ENCODE assay signal across 10 mouse cellular contexts in genomic region chr19:45816727-45817126, GRCm38 (mm10). TPM values are rescaled to one million over a fixed set of nuclear protein-coding genes. Genes with fewer than 3 reads are reported as not detected.
DNase-seq lines count a peak whose midpoint lies in the region; ATAC-seq and TF ChIP-seq lines count a peak whose summit lies in the region.
"Had no signal": no experiment of that assay in that cellular context is flagged by ENCODE, and none has a peak within 500 bp of the region (broad histone marks: within the 10 kb centered on the region; RNA-seq: fewer than 3 reads in every experiment).

No protein-coding gene starts in this region.

- WGBS in heart, embryonic 15.5 days, result 36% methylated on average over 8 of the region's 8 CpGs
- WGBS in forebrain, postnatal 0 days, result 24% methylated on average over 8 of the region's 8 CpGs
- WGBS in kidney, adult 2 months, result 21% methylated on average over 8 of the region's 8 CpGs
- WGBS in midbrain, embryonic 13.5 days, result 10% methylated on average over 8 of the region's 8 CpGs

- H3K27ac ChIP-seq in heart, embryonic 15.5 days, result no peak overlapping the region
- H3K27ac ChIP-seq in forebrain, postnatal 0 days (ENCODE audit: low read depth, low read length), result no peak overlapping the region
- peak overlapping the region; percentile 42 for H3K27ac ChIP-seq in kidney, adult 2 months (ENCODE audit: insufficient read depth, low read depth, low read length)
- no peak overlapping the region for H3K27ac ChIP-seq in midbrain, embryonic 13.5 days

- no peak for TF ChIP-seq CTCF in forebrain, postnatal 0 days (IDR thresholded peaks at IDR 0.05; ENCODE audit: low read depth)
- no peak for TF ChIP-seq CTCF in kidney, adult 2 months (conservative IDR thresholded peaks at IDR 0.05; ENCODE audit: insufficient read depth, insufficient read length, low read depth, low read length)

- no peak for ATAC-seq in heart, embryonic 15.5 days (replicated peaks; ENCODE audit: insufficient number of reproducible peaks, insufficient read depth, low FRiP score, low read depth)
- no peak for ATAC-seq in forebrain, postnatal 0 days
- ATAC-seq in midbrain, embryonic 13.5 days, result no peak
- no peak for ATAC-seq in frontal cortex, adult (ENCODE audit: low TSS enrichment)

- H3K4me2 ChIP-seq in heart, embryonic 15.5 days, result peak overlapping the region; percentile 85; the same call in 1 of the 2 replicates
- H3K4me2 ChIP-seq in forebrain, postnatal 0 days (ENCODE audit: low read depth), result peak overlapping the region; percentile 90; the same call in 1 of the 2 replicates
- H3K4me2 ChIP-seq in midbrain, embryonic 13.5 days (replicated peaks), result peak overlapping the region; percentile 92

- H3K27me3 ChIP-seq in heart, embryonic 15.5 days, result peaks cover 12% of the 10 kb centered on the region; the same call in 1 of the 2 replicates
- no peaks in the 10 kb centered on the region for H3K27me3 ChIP-seq in forebrain, postnatal 0 days (ENCODE audit: insufficient read depth, low read length)
- no peaks in the 10 kb centered on the region for H3K27me3 ChIP-seq in kidney, adult 2 months (replicated peaks; ENCODE audit: control insufficient read depth, insufficient read depth, low read length)
- peaks cover 20% of the 10 kb centered on the region; the same call in 1 of the 2 replicates for H3K27me3 ChIP-seq in midbrain, embryonic 13.5 days

- peaks cover 35% of the 10 kb centered on the region for H3K4me1 ChIP-seq in heart, embryonic 15.5 days (replicated peaks)
- H3K4me1 ChIP-seq in forebrain, postnatal 0 days (ENCODE audit: insufficient read depth), result 0 out of 2 replicates have a peak, but pooled peaks cover 23% of the 10 kb centered on the region
- H3K4me1 ChIP-seq in kidney, adult 2 months (ENCODE audit: control insufficient read depth, insufficient read depth, low read length), result peaks cover 21% of the 10 kb centered on the region; the same call in 1 of the 2 replicates
- H3K4me1 ChIP-seq in midbrain, embryonic 13.5 days (replicated peaks), result peaks cover 39% of the 10 kb centered on the region

- TF ChIP-seq POLR2A in kidney, adult 2 months (IDR thresholded peaks at IDR 0.05; ENCODE audit: low read depth, low read length), result no peak

- no peak overlapping the region for H3K4me3 ChIP-seq in heart, embryonic 15.5 days
- H3K4me3 ChIP-seq in forebrain, postnatal 0 days (ENCODE audit: low read depth, low read length), result no peak overlapping the region
- H3K4me3 ChIP-seq in kidney, adult 2 months (ENCODE audit: insufficient read depth, low read depth, low read length), result no peak overlapping the region
- no peak overlapping the region for H3K4me3 ChIP-seq in midbrain, embryonic 13.5 days (replicated peaks)

- no peaks in the 10 kb centered on the region for H3K36me3 ChIP-seq in heart, embryonic 15.5 days
- peaks cover 3% of the 10 kb centered on the region; the same call in 1 of the 2 replicates for H3K36me3 ChIP-seq in forebrain, postnatal 0 days (ENCODE audit: insufficient read depth)
- H3K36me3 ChIP-seq in kidney, adult 2 months (ENCODE audit: control insufficient read depth, insufficient read depth, low read length), result no peaks in the 10 kb centered on the region
- H3K36me3 ChIP-seq in midbrain, embryonic 13.5 days, result peaks cover 14% of the 10 kb centered on the region

- no peak for DNase-seq in heart, postnatal 25 days (ENCODE audit: low spot score)
- no peak for DNase-seq in forebrain, postnatal 0 days
- DNase-seq in kidney, adult 2 months, result peak; percentile 87
- no peak for DNase-seq in adrenal gland, adult 8-10 months
- DNase-seq in adrenal gland, postnatal 10 days, result no peak
- DNase-seq: adrenal gland, adult 2 months; cerebellum, postnatal 36 days had no signal

- no peaks in the 10 kb centered on the region for H3K9me3 ChIP-seq in heart, embryonic 15.5 days (replicated peaks)
- H3K9me3 ChIP-seq in forebrain, postnatal 0 days (ENCODE audit: low read length), result no peaks in the 10 kb centered on the region
- H3K9me3 ChIP-seq in midbrain, embryonic 13.5 days, result no peaks in the 10 kb centered on the region

- no peak overlapping the region for H3K9ac ChIP-seq in heart, embryonic 15.5 days
- H3K9ac ChIP-seq in forebrain, postnatal 0 days, result no peak overlapping the region
- no peak overlapping the region for H3K9ac ChIP-seq in midbrain, embryonic 13.5 days (replicated peaks)

- intact Hi-C loops in heart, postnatal 25 days (cut with DNase I), result no loop called here

RNA-seq across cellular contexts. Expression of gene Kcnip2, which starts 0.9 kb away (rescaled TPM):
- 6.9 and 10.0 TPM in 2 replicates for polyA plus RNA-seq in heart, embryonic 15.5 days (2015; fragmentation: Nextera tagmentation; extraction: Ambion mirVana)
- 100 to 1,000 TPM; 205 to 217 TPM for total RNA-seq in heart, postnatal 25 days (2021)
- total RNA-seq in forebrain, postnatal 0 days (2014; rRNA removed), result 30.6 and 42.8 TPM in 2 replicates
- polyA plus RNA-seq in forebrain, postnatal 0 days (2015; fragmentation: Nextera tagmentation; extraction: Ambion mirVana), result 29.4 and 30.3 TPM in 2 replicates
- 9.2 and 9.4 TPM in 2 replicates for polyA plus RNA-seq in kidney, adult 2 months (2012; rRNA removed)
- polyA plus RNA-seq in midbrain, embryonic 13.5 days (2015; fragmentation: Nextera tagmentation; extraction: Ambion mirVana), result 2.8 and 3.0 TPM in 2 replicates
- 1 to 10 TPM in 1 of 4 experiments, under 1 TPM in 3; 0.45 to 2.0 (median 0.61) TPM for total RNA-seq in adrenal gland, adult 8-10 months (2022)
- total RNA-seq in adrenal gland, postnatal 10 days (2021), result under 1 TPM; 0.24 to 0.30 TPM

RNA-seq across cellular contexts. Expression of gene Mgea5, which starts 33.1 kb away (rescaled TPM):
- polyA plus RNA-seq in heart, embryonic 15.5 days (2015; fragmentation: Nextera tagmentation; extraction: Ambion mirVana), result 33.8 and 38.1 TPM in 2 replicates
- 10 to 100 TPM; 61.6 to 71.0 TPM for total RNA-seq in heart, postnatal 25 days (2021)
- total RNA-seq in forebrain, postnatal 0 days (2014; rRNA removed), result 214 and 247 TPM in 2 replicates
- 46.8 and 67.8 TPM in 2 replicates for polyA plus RNA-seq in forebrain, postnatal 0 days (2015; fragmentation: Nextera tagmentation; extraction: Ambion mirVana)
- 22.6 and 27.3 TPM in 2 replicates for polyA plus RNA-seq in kidney, adult 2 months (2012; rRNA removed)
- polyA plus RNA-seq in midbrain, embryonic 13.5 days (2015; fragmentation: Nextera tagmentation; extraction: Ambion mirVana), result 96.2 and 102 TPM in 2 replicates
- 10 to 100 TPM; 67.3 to 95.3 (median 84.0) TPM for total RNA-seq in adrenal gland, adult 8-10 months (2022)
- total RNA-seq in adrenal gland, postnatal 10 days (2021), result 10 to 100 TPM; 54.7 to 69.3 TPM

Comparison
In these comparisons a context has a peak if more than half of its experiments do, and no peak if none do; other contexts are left out.
1. RNA of gene Kcnip2, which starts 0.9 kb away (total RNA-seq): 205 to 217 TPM in heart, postnatal 25 days and 30.6 to 42.8 TPM in forebrain, postnatal 0 days; 0.45 to 2.0 TPM in adrenal gland, adult 8-10 months and 0.24 to 0.30 TPM in adrenal gland, postnatal 10 days; every median in the first group is over 10 times any median in the second.
2. Peak in every context shown above with its lines, with median percentiles within 50 percentile points of each other: H3K4me2 ChIP-seq.